Mouse (Mus musculus) hindbrain, embryonic 10.5 days (tissue): ENCODE data around the gene Txlnb. TPM values are rescaled to one million over a fixed set of nuclear protein-coding genes. Genes with fewer than 3 reads are reported as not detected.
"Not testable (repeated sequence)": the region's sequence is repeated elsewhere in the genome, so short reads cannot be mapped to it uniquely, and the experiment has no call there.

Source experiments
- DNase-seq: peaks from one replicate; pipeline ENCODE4 v3.0.0-alpha.2; 2017; ENCODE audit warnings: low spot score
- H3K27ac ChIP-seq: fragments of 300-500 bp; sonication (generic); 2 replicates; pipeline ENCODE4 v1.5.1; 2016; ENCODE audit warnings: mild to moderate bottlenecking, moderate library complexity
- H3K27me3 ChIP-seq: fragments of 300-500 bp; sonication (generic); 2 replicates; pipeline ENCODE4 v1.6.1; 2016; ENCODE audit warnings: mild to moderate bottlenecking; ENCODE audit not compliant: poor library complexity, insufficient read depth, severe bottlenecking
- H3K36me3 ChIP-seq: fragments of 300-500 bp; sonication (generic); 2 replicates; pipeline ENCODE4 v1.6.1; 2016; ENCODE audit warnings: mild to moderate bottlenecking, moderate library complexity
- H3K4me1 ChIP-seq: fragments of 300-500 bp; sonication (generic); replicated peaks from 2 replicates; pipeline ENCODE4 v1.6.1; 2016; ENCODE audit warnings: mild to moderate bottlenecking
- H3K4me3 ChIP-seq: fragments of 300-500 bp; sonication (generic); 2 replicates; pipeline ENCODE4 v1.5.1; 2016; ENCODE audit warnings: mild to moderate bottlenecking, moderate library complexity
- H3K9me3 ChIP-seq: fragments of 300-500 bp; sonication (generic); 2 replicates; pipeline ENCODE4 v1.6.1; 2016; ENCODE audit warnings: mild to moderate bottlenecking, moderate library complexity
- WGBS: fragments of 180-500 bp; shearing (Covaris S2); methylation state at CpG from one replicate; pipeline ENCODE4 v1.1.7; 2016; 5-methylcytosine and 5-hydroxymethylcytosine counted together
- polyA plus RNA-seq: library from polyadenylated mRNA; unstranded; fragments of >200 nt; fragmentation: Nextera tagmentation; extraction: Ambion mirVana; gene quantifications from 2 replicates; pipeline ENCODE4 v1.2.1, GENCODE M21; 2016

Txlnb gene
- polyA plus RNA-seq, 1 experiment from 2014 or later, result 5.4 TPM

GRCm38 (mm10) chr10:17788347-17788746 is 7.7 kb upstream of the Txlnb start:
- no peak for DNase-seq
- WGBS, result 92% methylated on average over 4 of the region's 4 CpGs
- Histone ChIP-seq H3K4me3 (no peak overlapping the region), H3K27me3 (no peaks in the 10 kb centered on the region), H3K27ac (no peak overlapping the region), H3K4me1 (no peaks in the 10 kb centered on the region), H3K9me3 (no peaks in the 10 kb centered on the region), H3K36me3 (no peaks in the 10 kb centered on the region)

GRCm38 (mm10) chr10:17793926-17794325 is 2.1 kb upstream of the Txlnb start:
- DNase-seq, result no peak
- no peaks in the 10 kb centered on the region for H3K9me3 ChIP-seq
- H3K27me3 ChIP-seq, result no peaks in the 10 kb centered on the region
- 96% methylated on average over 5 of the region's 5 CpGs for WGBS
- H3K4me3 ChIP-seq, result no peak overlapping the region
- 0 out of 2 replicates have a peak, but pooled peaks cover under 1% of the 10 kb centered on the region for H3K36me3 ChIP-seq
- peaks cover 35% of the 10 kb centered on the region for H3K4me1 ChIP-seq
- H3K27ac ChIP-seq, result no peak overlapping the region

- peaks cover 5% of the 10 kb centered on the region for H3K36me3 ChIP-seq
- no peaks in the 10 kb centered on the region for H3K27me3 ChIP-seq
- no peak overlapping the region for H3K27ac ChIP-seq
- H3K9me3 ChIP-seq, result no peaks in the 10 kb centered on the region
- WGBS, result 85% methylated on average over 5 of the region's 5 CpGs
- no peak for DNase-seq
- H3K4me1 ChIP-seq, result peaks cover 35% of the 10 kb centered on the region
- H3K4me3 ChIP-seq, result no peak overlapping the region
Observed at GRCm38 (mm10) chr10:17794443-17794842, 1.6 kb upstream of the Txlnb start.

- Histone ChIP-seq H3K4me3 (no peak overlapping the region), H3K27me3 (no peaks in the 10 kb centered on the region), H3K36me3 (peaks cover 12% of the 10 kb centered on the region), H3K9me3 (no peaks in the 10 kb centered on the region), H3K4me1 (peaks cover 35% of the 10 kb centered on the region), H3K27ac (peak overlapping the region; percentile 93)
- no peak for DNase-seq
- 79% methylated on average over 4 of the region's 4 CpGs for WGBS
Observed at GRCm38 (mm10) chr10:17795227-17795626, 799 bp upstream of the Txlnb start.

GRCm38 (mm10) chr10:17796846-17797631 is 1.0 kb downstream of the Txlnb start:
- Histone ChIP-seq H3K27me3 (no peaks in the 10 kb centered on the region), H3K27ac (peak overlapping the region; percentile 93), H3K4me3 (peak overlapping the region; percentile 50), H3K4me1 (peaks cover 35% of the 10 kb centered on the region), H3K36me3 (peaks cover 18% of the 10 kb centered on the region), H3K9me3 (no peaks in the 10 kb centered on the region)
- WGBS, result 74% methylated on average over 12 of the region's 12 CpGs
- DNase-seq, result no peak

GRCm38 (mm10) chr10:17797681-17798080 is 1.7 kb downstream of the Txlnb start:
- Histone ChIP-seq H3K36me3 (peaks cover 22% of the 10 kb centered on the region), H3K4me3 (no peak overlapping the region), H3K27ac (0 out of 2 replicates have a peak overlapping the region, but pooled peaks have one; percentile 93), H3K9me3 (no peaks in the 10 kb centered on the region), H3K27me3 (no peaks in the 10 kb centered on the region), H3K4me1 (peaks cover 35% of the 10 kb centered on the region)
- no peak for DNase-seq
- 90% methylated on average over 3 of the region's 3 CpGs for WGBS

GRCm38 (mm10) chr10:17801788-17802187 is 5.8 kb downstream of the Txlnb start:
- no peak overlapping the region for H3K4me3 ChIP-seq
- no peak overlapping the region for H3K27ac ChIP-seq
- DNase-seq, result no peak
- 84% methylated on average over 2 of the region's 2 CpGs for WGBS
- H3K4me1 ChIP-seq, result peaks cover 14% of the 10 kb centered on the region
- no peaks in the 10 kb centered on the region for H3K9me3 ChIP-seq
- peaks cover 24% of the 10 kb centered on the region for H3K36me3 ChIP-seq
- H3K27me3 ChIP-seq, result no peaks in the 10 kb centered on the region

- Histone ChIP-seq H3K9me3 (peaks cover 3% of the 10 kb centered on the region; the same call in 1 of the 2 replicates), H3K27ac (no peak overlapping the region), H3K36me3 (peaks cover 29% of the 10 kb centered on the region), H3K4me3 (no peak overlapping the region), H3K27me3 (no peaks in the 10 kb centered on the region), H3K4me1 (no peaks in the 10 kb centered on the region)
- DNase-seq, result no peak
- WGBS, result 91% methylated on average over 1 of the region's 1 CpGs
Observed at GRCm38 (mm10) chr10:17808526-17808925, 12.5 kb downstream of the Txlnb start.

GRCm38 (mm10) chr10:17815052-17815451 is 19.0 kb downstream of the Txlnb start:
- Histone ChIP-seq H3K4me3 (no peak overlapping the region), H3K9me3 (peaks cover 24% of the 10 kb centered on the region), H3K4me1 (no peaks in the 10 kb centered on the region), H3K27ac (no peak overlapping the region), H3K36me3 (peaks cover 50% of the 10 kb centered on the region), H3K27me3 (no peaks in the 10 kb centered on the region)
- WGBS, result 82% methylated on average over 11 of the region's 11 CpGs
- DNase-seq, result no peak

- H3K4me1 ChIP-seq, DNase-seq, H3K27ac ChIP-seq, H3K4me3 ChIP-seq, H3K27me3 ChIP-seq: not testable (repeated sequence)
- H3K36me3 ChIP-seq, result peaks cover 53% of the 10 kb centered on the region
- WGBS, result 87% methylated on average over 7 of the region's 7 CpGs
- H3K9me3 ChIP-seq, result peaks cover 23% of the 10 kb centered on the region
Observed at GRCm38 (mm10) chr10:17820422-17820821, 24.4 kb downstream of the Txlnb start.

- peak; percentile 66 for DNase-seq
- peaks cover 52% of the 10 kb centered on the region for H3K4me1 ChIP-seq
- no peaks in the 10 kb centered on the region for H3K9me3 ChIP-seq
- under 1% methylated on average over 12 of the region's 12 CpGs for WGBS
- H3K36me3 ChIP-seq, result peaks cover 11% of the 10 kb centered on the region
- H3K27me3 ChIP-seq, result no peaks in the 10 kb centered on the region
- peak overlapping the region; percentile 38 for H3K4me3 ChIP-seq
- H3K27ac ChIP-seq, result peak overlapping the region; percentile 85
Observed at GRCm38 (mm10) chr10:17827391-17827790, 31.4 kb downstream of the Txlnb start.

GRCm38 (mm10) chr10:17829205-17829604 is 33.2 kb downstream of the Txlnb start:
- Histone ChIP-seq H3K27me3 (no peaks in the 10 kb centered on the region), H3K4me1 (peaks cover 52% of the 10 kb centered on the region)
- 78% methylated on average over 4 of the region's 4 CpGs for WGBS

GRCm38 (mm10) chr10:17831041-17831440 is 35.0 kb downstream of the Txlnb start:
- H3K27ac ChIP-seq, result peak overlapping the region; percentile 66
- WGBS, result 22% methylated on average over 3 of the region's 3 CpGs
- DNase-seq, result peak; percentile 38

More at GRCm38 (mm10) chr10:17829205-17829604, 33.2 kb downstream of the Txlnb start:
- no peaks in the 10 kb centered on the region for H3K9me3 ChIP-seq
- no peak for DNase-seq
- H3K36me3 ChIP-seq, result peaks cover 9% of the 10 kb centered on the region
- H3K27ac ChIP-seq, result peak overlapping the region; percentile 35
- H3K4me3 ChIP-seq, result no peak overlapping the region

More at GRCm38 (mm10) chr10:17831041-17831440, 35.0 kb downstream of the Txlnb start:
- Histone ChIP-seq H3K4me1 (peaks cover 55% of the 10 kb centered on the region), H3K9me3 (no peaks in the 10 kb centered on the region), H3K36me3 (0 out of 2 replicates have a peak, but pooled peaks cover 5% of the 10 kb centered on the region), H3K27me3 (no peaks in the 10 kb centered on the region), H3K4me3 (no peak overlapping the region)
